Mouse (Mus musculus): Measurements from ENCODE around the gene Grhl1. TPM values are rescaled to one million over a fixed set of nuclear protein-coding genes. Genes with fewer than 3 reads are reported as not detected.

The Grhl1 gene
- polyA plus RNA-seq, 1 experiment = 11.0 TPM

DNA sequence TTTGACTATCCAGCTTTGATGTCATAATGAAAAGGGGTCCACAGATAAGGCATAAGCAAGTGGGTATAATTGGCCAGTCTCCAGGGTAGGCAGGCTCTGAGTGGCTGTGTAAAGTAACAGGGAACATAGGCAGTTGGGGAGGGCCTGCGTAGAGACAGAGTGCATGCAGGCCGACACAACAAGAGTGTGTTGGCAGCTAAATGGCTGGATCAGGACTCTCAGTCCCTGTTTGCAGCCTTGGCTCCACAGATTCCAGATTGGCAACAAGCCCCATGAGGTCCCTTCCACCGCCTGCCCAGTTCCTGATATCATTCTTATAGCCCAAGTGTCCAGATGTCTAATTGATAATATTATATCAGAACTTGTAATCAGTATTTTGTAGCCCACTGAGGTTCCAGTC, 11.6 kb downstream of the Grhl1 start:
- Histone ChIP-seq H3K36me3 (ENCODE audit: control insufficient read depth, insufficient read depth, low read length, poor library complexity, severe bottlenecking) (peaks cover 2% of the 10 kb centered on the region), H3K4me3 (ENCODE audit: low read depth, low read length) (no peak overlapping the region), H3K9ac (ENCODE audit: low read depth, poor library complexity, severe bottlenecking) (no peak overlapping the region), H3K27me3 (ENCODE audit: control insufficient read depth, insufficient read depth, low read length, poor library complexity, severe bottlenecking) (no peaks in the 10 kb centered on the region), H3K4me1 (ENCODE audit: control insufficient read depth, insufficient read depth, low read length) (no peaks in the 10 kb centered on the region), H3K9me3 (replicated peaks; ENCODE audit: control insufficient read depth, insufficient read depth, low read length, poor library complexity, severe bottlenecking) (no peaks in the 10 kb centered on the region), H3K27ac (ENCODE audit: insufficient read depth, low read length) (no peak overlapping the region)
- TF ChIP-seq CTCF (IDR thresholded peaks at IDR 0.05; ENCODE audit: low read depth, low read length) (no peak), POLR2A (IDR thresholded peaks at IDR 0.05; ENCODE audit: insufficient read depth, low read length) (no peak), EP300 (IDR thresholded peaks at IDR 0.05; ENCODE audit: insufficient read depth, low read depth, low read length) (no peak)

GRCm38 (mm10) chr12:24584835-24585234, 12.8 kb downstream of the Grhl1 start:
- no peaks in the 10 kb centered on the region for H3K4me1 ChIP-seq (ENCODE audit: control insufficient read depth, insufficient read depth, low read length)
- peaks cover 2% of the 10 kb centered on the region for H3K36me3 ChIP-seq (ENCODE audit: control insufficient read depth, insufficient read depth, low read length, poor library complexity, severe bottlenecking)
- no peak overlapping the region for H3K4me3 ChIP-seq (ENCODE audit: low read depth, low read length)
- no peak for TF ChIP-seq CTCF (IDR thresholded peaks at IDR 0.05; ENCODE audit: low read depth, low read length)
- no peak for TF ChIP-seq EP300 (IDR thresholded peaks at IDR 0.05; ENCODE audit: insufficient read depth, low read depth, low read length)
- no peak for TF ChIP-seq POLR2A (IDR thresholded peaks at IDR 0.05; ENCODE audit: insufficient read depth, low read length)
- no peaks in the 10 kb centered on the region for H3K9me3 ChIP-seq (replicated peaks; ENCODE audit: control insufficient read depth, insufficient read depth, low read length, poor library complexity, severe bottlenecking)
- H3K27ac ChIP-seq (ENCODE audit: insufficient read depth, low read length) = no peak overlapping the region
- H3K9ac ChIP-seq (ENCODE audit: low read depth, poor library complexity, severe bottlenecking) = no peak overlapping the region
- no peaks in the 10 kb centered on the region for H3K27me3 ChIP-seq (ENCODE audit: control insufficient read depth, insufficient read depth, low read length, poor library complexity, severe bottlenecking)

- Histone ChIP-seq H3K9ac (ENCODE audit: low read depth, poor library complexity, severe bottlenecking) (no peak overlapping the region), H3K4me1 (ENCODE audit: control insufficient read depth, insufficient read depth, low read length) (no peaks in the 10 kb centered on the region), H3K27ac (ENCODE audit: insufficient read depth, low read length) (no peak overlapping the region), H3K9me3 (replicated peaks; ENCODE audit: control insufficient read depth, insufficient read depth, low read length, poor library complexity, severe bottlenecking) (no peaks in the 10 kb centered on the region), H3K36me3 (ENCODE audit: control insufficient read depth, insufficient read depth, low read length, poor library complexity, severe bottlenecking) (peaks cover 2% of the 10 kb centered on the region), H3K27me3 (ENCODE audit: control insufficient read depth, insufficient read depth, low read length, poor library complexity, severe bottlenecking) (no peaks in the 10 kb centered on the region), H3K4me3 (ENCODE audit: low read depth, low read length) (no peak overlapping the region)
- TF ChIP-seq CTCF (IDR thresholded peaks at IDR 0.05; ENCODE audit: low read depth, low read length) = no peak
- no peak for TF ChIP-seq EP300 (IDR thresholded peaks at IDR 0.05; ENCODE audit: insufficient read depth, low read depth, low read length)
- no peak for TF ChIP-seq POLR2A (IDR thresholded peaks at IDR 0.05; ENCODE audit: insufficient read depth, low read length)
Observed at GRCm38 (mm10) chr12:24586193-24586592, 14.1 kb downstream of the Grhl1 start.

- Histone ChIP-seq H3K27me3 (ENCODE audit: control insufficient read depth, insufficient read depth, low read length, poor library complexity, severe bottlenecking) (no peaks in the 10 kb centered on the region), H3K4me1 (ENCODE audit: control insufficient read depth, insufficient read depth, low read length) (peaks cover 9% of the 10 kb centered on the region), H3K9ac (ENCODE audit: low read depth, poor library complexity, severe bottlenecking) (no peak overlapping the region), H3K27ac (ENCODE audit: insufficient read depth, low read length) (no peak overlapping the region), H3K4me3 (ENCODE audit: low read depth, low read length) (no peak overlapping the region), H3K36me3 (ENCODE audit: control insufficient read depth, insufficient read depth, low read length, poor library complexity, severe bottlenecking) (peaks cover 2% of the 10 kb centered on the region; the same call in 1 of the 2 replicates), H3K9me3 (replicated peaks; ENCODE audit: control insufficient read depth, insufficient read depth, low read length, poor library complexity, severe bottlenecking) (no peaks in the 10 kb centered on the region)
- TF ChIP-seq CTCF (IDR thresholded peaks at IDR 0.05; ENCODE audit: low read depth, low read length) (no peak), POLR2A (IDR thresholded peaks at IDR 0.05; ENCODE audit: insufficient read depth, low read length) (no peak), EP300 (IDR thresholded peaks at IDR 0.05; ENCODE audit: insufficient read depth, low read depth, low read length) (no peak)
Observed at GRCm38 (mm10) chr12:24590371-24590770, 18.3 kb downstream of the Grhl1 start.

GRCm38 (mm10) chr12:24592055-24592454, 20.0 kb downstream of the Grhl1 start:
- no peaks in the 10 kb centered on the region for H3K9me3 ChIP-seq (replicated peaks; ENCODE audit: control insufficient read depth, insufficient read depth, low read length, poor library complexity, severe bottlenecking)
- TF ChIP-seq CTCF (IDR thresholded peaks at IDR 0.05; ENCODE audit: low read depth, low read length) (no peak), EP300 (IDR thresholded peaks at IDR 0.05; ENCODE audit: insufficient read depth, low read depth, low read length) (no peak), POLR2A (IDR thresholded peaks at IDR 0.05; ENCODE audit: insufficient read depth, low read length) (no peak)

GRCm38 (mm10) chr12:24592956-24593672, 21.0 kb downstream of the Grhl1 start:
- Histone ChIP-seq H3K4me3 (ENCODE audit: low read depth, low read length) (peak overlapping the region; percentile 10; the same call in 1 of the 2 replicates), H3K27me3 (ENCODE audit: control insufficient read depth, insufficient read depth, low read length, poor library complexity, severe bottlenecking) (no peaks in the 10 kb centered on the region), H3K4me1 (ENCODE audit: control insufficient read depth, insufficient read depth, low read length) (peaks cover 9% of the 10 kb centered on the region), H3K9ac (ENCODE audit: low read depth, poor library complexity, severe bottlenecking) (no peak overlapping the region), H3K27ac (ENCODE audit: insufficient read depth, low read length) (0 out of 2 replicates have a peak overlapping the region, but pooled peaks have one; percentile 13), H3K9me3 (replicated peaks; ENCODE audit: control insufficient read depth, insufficient read depth, low read length, poor library complexity, severe bottlenecking) (no peaks in the 10 kb centered on the region), H3K36me3 (ENCODE audit: control insufficient read depth, insufficient read depth, low read length, poor library complexity, severe bottlenecking) (no peaks in the 10 kb centered on the region)
- TF ChIP-seq POLR2A (IDR thresholded peaks at IDR 0.05; ENCODE audit: insufficient read depth, low read length) = no peak
- no peak for TF ChIP-seq CTCF (IDR thresholded peaks at IDR 0.05; ENCODE audit: low read depth, low read length)
- TF ChIP-seq EP300 (IDR thresholded peaks at IDR 0.05; ENCODE audit: insufficient read depth, low read depth, low read length) = no peak

More at GRCm38 (mm10) chr12:24592055-24592454, 20.0 kb downstream of the Grhl1 start:
- H3K27ac ChIP-seq (ENCODE audit: insufficient read depth, low read length) = no peak overlapping the region
- peaks cover 9% of the 10 kb centered on the region for H3K4me1 ChIP-seq (ENCODE audit: control insufficient read depth, insufficient read depth, low read length)
- H3K9ac ChIP-seq (ENCODE audit: low read depth, poor library complexity, severe bottlenecking) = no peak overlapping the region
- H3K36me3 ChIP-seq (ENCODE audit: control insufficient read depth, insufficient read depth, low read length, poor library complexity, severe bottlenecking) = no peaks in the 10 kb centered on the region; the same call in 1 of the 2 replicates
- no peak overlapping the region for H3K4me3 ChIP-seq (ENCODE audit: low read depth, low read length)
- no peaks in the 10 kb centered on the region for H3K27me3 ChIP-seq (ENCODE audit: control insufficient read depth, insufficient read depth, low read length, poor library complexity, severe bottlenecking)
